Mouse (Mus musculus) urinary bladder, adult 18-20 months (tissue): ENCODE measurements at regions not wholly inside any gene's neighbourhood (a gene's known extent, or its start where the extent isn't known, plus 50 kb on each side); places are given as distances from the start of the nearest gene placed in this dataset.

ENCODE experiments used
- DNase-seq, 2 experiments: peaks; one replicate each; pipeline ENCODE4 v3.0.0; 2022; ENCODE audit warnings: low spot score in 2 of 2, mixed read lengths in 2 of 2

DNA sequence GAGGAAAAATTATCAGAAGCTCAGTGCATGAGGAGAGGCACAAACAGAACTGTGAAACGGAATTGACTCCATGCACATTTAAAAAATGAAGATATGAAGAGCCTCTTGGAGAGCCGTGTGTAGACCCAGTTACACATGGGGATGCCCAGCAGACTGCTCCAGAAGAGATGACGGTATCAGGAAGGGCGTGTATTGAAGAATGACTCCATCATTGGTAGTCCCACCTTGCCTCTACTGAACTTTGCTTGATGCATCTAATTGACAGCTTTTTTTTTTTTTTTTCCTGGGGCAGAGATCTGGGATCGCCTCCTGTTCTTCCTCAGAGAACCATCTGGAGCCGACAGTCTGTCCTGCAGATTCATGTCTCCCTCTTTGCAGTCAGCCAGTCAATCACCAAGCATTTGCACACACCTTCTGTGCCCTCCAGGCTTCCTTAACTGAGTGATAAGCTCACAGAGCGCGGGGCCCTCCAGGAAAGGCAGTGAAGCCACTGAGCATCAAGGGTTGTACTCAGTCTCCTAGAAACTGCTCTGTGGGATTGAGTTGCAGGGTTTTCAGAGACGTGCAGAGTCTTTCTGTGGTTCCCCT lies 57.6 kb upstream of the D1Pas1 start:
- no peak for DNase-seq

DNA sequence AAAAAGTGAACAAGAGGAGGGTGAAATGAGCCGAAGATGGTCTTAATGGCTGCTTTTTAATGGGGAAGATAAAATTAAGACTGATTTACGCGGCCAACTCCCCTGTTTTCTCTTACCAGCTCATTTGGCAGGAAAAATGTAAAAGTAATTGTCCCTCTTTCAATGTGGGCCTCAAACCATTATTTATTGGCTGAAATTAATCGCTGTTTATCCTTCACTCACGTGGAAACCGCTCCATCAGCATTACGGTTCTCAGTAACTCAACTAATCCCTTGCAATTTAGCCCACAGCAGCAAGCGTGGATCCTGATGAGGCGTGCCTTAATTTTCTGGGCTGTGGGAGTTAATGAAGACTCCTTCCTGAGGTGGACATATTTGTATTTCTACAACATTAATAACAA lies 58.1 kb upstream of the D1Pas1 start:
- DNase-seq = no peak

DNA sequence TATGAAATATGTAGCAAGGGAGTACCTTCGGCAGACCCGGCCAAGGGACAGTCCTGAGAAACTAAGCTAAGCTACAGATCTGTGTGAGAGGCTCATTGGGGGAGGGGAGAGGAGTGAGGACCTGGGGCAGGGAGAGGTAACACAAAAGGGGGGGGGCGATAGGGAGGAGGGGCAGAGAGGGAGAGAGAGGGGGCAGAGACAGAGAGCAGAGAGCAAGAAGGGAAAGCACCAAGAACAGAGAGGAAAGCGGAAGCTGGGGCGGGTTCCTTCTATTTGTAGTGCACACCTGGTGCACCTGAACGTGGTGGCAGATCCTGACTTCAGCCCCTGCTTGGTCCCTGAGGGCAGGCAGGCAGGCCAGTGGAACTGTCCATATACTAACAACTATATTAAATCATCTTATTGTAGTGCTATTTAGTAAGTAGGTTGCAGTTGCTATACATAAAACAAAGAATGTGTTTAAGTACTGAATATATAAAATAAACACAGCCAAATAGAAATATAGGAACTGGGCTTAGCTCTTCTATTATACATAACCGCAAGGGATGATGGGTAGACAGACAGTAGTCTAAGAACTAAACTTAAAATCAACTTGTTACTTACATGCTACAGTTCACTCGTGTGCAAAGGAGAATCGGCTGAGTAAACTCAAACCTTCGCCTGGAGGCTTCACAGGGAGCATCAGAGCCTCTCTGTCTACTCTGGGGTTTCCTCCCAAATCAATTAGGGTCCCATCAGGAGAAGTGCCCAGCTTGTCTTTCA lies 59.6 kb upstream of the D1Pas1 start:
- no peak for DNase-seq

DNA sequence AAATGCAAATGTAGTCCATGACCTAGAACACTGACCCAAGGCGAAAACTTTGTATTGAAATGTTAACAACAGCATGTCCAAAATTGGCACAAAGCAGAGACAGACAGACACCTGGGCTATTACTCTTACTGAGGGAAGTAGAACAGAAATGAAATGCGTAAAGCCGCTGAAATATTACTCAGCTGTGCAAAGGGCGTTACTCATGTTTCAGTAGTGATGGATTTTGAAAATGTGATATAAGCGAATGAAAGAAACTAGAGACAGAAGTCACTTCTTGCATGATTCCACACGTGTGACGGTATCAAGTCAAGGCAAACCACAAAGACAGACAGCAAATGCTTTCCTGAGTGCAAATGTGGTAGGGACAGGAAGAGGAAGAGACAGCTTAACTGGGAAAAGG lies 61.3 kb upstream of the D1Pas1 start:
- DNase-seq = no peak

DNA sequence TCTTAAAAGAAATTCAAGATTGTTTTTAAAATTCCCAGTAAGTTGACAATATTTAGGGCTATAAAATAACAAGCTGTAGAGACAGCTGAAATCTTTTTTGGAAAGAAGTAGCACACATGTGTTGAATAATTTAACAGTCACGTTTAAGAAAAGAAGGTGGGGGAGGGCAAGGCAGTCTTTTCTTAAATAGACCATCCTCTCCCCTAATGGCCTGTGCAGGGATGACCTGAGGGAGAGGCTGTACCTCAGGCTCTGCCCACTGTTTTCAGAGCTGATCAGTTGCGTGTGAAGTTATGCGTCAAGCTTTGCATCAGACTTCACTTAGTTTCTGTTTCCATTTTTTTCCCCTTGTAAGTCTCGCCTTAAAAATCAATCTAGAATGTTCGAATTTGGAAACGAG lies 65.7 kb upstream of the D1Pas1 start:
- DNase-seq = no peak

DNA sequence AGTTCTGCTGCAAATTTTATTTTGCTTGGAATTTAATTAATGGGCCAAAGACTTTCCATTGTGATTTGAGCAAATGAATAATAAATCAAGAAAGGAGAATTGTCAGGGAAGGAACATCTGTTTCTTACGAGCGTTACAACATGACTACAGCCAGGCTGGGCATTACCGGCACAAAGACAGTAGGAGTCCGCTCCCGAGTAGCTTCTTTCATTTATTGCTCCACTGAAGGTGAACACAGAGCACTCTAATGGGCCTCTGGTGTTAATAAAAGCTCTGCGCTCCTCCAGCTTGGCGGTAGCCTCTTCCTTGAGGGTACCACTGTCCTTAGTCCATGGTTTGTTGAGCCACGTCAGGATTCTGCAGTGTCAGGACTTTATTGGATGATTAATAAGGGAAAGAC lies 69.0 kb upstream of the D1Pas1 start:
- no peak for DNase-seq

DNA sequence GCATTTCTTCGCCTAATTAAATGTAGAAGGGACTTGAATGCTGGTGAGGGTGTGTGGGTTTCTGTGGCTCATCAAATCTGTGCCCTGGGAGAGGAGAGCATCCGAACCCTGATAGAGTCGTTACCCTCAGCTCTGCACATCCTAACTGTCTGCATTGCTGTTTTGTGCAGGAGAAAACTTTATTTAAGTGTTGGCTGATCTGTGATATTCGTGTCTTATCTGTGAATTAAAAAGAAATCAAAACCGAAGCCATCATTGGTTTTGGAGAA lies 77.7 kb upstream of the D1Pas1 start:
- DNase-seq = no peak

DNA sequence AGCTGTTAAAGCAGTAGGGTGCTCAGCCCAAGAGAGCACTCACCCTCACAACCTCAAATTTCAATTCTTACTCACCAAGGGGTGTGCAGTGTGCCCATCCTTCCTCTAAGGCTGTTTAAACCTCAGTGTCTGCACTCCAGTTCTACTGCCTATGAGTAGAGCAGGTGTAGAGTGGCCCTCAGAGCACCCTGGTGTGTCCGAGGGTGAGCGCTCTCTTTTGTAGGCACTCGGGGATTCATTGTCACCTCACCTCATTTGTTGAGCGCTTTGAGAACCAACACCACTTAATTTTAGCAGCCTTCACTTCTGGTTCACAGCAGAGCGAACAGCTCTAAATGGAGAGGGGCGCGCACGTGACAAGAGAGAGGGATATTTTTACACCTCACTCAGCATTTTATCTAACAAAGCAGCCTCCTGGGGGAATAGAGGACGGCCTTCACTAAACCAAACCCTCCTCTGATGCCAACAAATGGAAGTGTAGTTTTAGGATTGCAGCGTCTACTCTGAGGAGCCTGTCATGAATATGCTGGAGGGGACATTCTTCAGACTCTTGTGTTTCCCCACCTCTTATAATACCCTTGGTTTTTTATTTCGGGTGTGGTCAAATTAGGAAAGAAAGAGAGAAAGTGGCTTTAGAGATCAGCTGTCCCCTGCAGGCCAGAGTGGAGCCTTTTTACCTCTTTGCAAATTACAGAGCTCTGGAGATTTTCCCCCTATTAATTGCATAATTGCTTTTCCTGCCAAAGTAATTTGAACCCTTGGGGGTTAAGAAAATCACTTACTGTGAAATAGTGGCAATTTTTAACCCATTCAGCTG lies 78.2 kb upstream of the D1Pas1 start:
- DNase-seq = no peak

DNA sequence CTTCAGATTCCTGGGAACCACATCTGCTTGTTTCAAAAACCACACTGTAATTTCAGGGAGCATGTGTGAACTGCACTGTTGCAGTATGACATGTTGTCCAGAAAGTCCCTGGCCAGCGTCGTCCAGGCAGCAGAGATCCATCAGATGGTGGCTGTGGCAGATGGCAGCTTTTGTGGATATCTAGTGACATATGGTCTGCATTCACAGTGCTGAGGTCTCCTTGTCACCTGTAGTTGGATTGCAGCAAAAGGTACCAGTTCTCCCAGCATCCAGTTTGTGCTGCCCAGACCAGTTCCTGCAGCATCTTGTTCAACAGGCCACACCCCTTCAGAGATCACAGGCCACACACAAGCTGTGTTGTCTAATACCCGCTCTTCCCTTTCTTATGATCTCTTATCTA lies 80.1 kb upstream of the D1Pas1 start:
- no peak for DNase-seq

DNA sequence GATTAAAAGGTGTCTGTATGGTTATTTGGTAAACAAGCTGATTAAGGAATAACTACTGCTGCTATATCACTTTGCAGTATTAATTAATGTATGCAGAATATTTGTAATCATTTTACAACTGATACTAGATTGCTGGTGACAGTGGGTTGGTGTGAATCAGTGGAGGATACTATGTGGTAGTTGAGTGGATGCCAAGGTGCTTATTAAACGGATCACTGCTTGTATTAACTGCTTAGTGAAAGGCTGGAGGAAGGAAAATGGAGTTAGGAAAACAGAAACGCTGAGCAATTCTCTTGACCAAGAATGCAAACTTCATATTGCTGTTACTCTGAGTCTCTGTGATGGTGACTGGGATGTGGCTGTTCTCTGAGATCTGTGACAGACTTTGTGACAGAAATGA lies 86.8 kb upstream of the D1Pas1 start:
- DNase-seq = no peak

DNA sequence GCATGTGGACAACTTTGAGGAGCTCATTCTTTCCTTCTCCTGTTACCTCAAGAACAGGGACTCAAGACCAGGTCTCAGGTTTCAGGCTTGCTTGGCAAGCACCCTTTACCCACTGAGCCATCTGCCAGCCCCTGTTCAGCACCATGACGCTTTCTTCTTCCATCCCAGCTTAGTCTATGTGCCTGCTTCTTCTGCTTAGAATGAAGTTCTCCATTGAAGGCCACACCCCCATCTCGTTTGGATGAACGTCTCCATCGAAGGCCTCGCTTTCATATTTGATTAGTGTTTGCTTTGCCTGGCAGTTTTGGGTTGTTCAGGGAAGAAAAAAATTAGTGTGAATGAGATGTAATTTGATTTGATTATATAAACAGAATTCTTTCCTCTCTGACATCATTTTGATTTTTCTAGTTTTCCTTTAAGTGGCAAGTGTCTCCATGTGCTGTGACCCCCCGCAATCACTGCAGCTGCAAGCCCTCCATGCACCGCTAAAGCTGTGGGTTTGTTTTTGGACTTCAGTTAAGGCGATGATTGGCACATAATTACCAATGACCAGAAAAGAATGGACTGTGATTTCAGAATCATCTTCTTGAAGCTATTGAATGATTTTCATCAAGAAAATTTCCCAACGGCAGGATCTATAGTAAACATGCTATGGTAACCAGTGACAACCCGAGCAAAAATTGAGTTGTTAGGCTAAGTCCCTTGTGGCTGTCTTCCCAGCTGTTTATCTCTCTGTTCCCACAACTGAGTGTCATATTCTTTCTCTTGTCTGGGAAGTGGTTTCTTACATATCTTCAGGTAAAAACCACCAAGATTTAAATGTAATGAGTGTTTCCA lies 106.4 kb upstream of the D1Pas1 start:
- DNase-seq = no peak

DNA sequence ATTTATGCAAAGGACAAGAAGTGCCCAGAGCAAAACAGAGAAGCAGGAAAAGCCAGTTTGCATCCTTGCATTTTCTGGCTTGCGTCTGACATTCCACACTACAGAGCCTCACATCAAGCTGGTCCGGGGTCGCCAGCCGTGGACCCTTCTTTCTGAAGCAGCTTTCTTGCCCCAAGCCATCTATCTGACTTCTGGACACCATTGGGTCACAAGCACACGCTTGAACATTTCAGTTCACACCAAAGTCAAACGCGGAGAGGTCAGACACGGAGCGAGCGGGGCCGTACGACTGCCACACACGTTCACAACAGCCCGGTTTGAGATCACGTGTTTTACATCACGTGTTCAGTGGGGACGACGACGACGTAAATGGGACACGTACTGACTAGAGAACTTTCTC lies 108.9 kb upstream of the D1Pas1 start:
- no peak for DNase-seq

DNA sequence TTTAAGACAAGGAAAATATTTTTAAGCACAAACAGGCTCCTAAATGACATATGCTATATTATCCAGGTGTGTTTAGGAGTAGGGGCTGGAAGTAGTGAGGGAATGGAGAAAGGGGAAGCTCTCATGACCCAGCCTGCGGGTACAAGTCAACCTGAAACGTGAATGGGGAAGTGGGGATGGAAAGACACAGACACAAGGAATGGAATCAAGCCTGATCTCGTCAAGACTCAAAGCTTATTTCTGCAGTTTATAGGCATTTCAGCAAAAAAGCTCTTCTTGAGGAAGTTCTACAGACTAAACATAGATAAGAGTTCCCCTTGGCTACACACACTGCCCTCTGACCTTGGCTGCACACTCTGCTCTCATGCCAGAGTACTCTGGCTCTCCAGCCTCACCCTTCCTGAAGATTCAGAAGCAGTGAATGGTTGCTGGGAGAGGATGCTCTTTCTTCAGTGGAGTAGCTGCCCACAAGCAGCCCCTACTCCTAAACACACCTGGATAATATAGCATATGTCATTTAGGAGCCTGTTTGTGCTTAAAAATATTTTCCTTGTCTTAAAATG lies 106.4 kb upstream of the Rrp15 start:
- DNase-seq = no peak

DNA sequence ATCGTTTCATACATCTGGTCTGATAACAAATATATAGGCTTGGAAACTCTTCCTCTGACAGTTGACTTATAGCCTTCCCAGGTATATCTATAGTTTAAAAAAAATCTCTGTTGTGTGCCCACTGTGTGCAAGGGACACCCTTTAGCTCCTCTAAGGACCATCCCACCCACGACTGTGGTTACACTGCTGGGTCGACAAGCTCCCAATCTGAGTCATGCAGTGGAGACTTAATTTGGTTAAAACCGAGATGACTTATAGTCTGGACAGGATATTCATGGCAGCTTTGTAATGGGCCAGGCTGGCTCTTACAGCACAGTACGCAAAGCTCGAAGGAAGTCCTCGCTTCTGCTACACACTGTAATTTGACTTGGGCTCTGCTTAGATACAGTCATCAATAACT lies 96.1 kb upstream of the Rrp15 start:
- DNase-seq = no peak

DNA sequence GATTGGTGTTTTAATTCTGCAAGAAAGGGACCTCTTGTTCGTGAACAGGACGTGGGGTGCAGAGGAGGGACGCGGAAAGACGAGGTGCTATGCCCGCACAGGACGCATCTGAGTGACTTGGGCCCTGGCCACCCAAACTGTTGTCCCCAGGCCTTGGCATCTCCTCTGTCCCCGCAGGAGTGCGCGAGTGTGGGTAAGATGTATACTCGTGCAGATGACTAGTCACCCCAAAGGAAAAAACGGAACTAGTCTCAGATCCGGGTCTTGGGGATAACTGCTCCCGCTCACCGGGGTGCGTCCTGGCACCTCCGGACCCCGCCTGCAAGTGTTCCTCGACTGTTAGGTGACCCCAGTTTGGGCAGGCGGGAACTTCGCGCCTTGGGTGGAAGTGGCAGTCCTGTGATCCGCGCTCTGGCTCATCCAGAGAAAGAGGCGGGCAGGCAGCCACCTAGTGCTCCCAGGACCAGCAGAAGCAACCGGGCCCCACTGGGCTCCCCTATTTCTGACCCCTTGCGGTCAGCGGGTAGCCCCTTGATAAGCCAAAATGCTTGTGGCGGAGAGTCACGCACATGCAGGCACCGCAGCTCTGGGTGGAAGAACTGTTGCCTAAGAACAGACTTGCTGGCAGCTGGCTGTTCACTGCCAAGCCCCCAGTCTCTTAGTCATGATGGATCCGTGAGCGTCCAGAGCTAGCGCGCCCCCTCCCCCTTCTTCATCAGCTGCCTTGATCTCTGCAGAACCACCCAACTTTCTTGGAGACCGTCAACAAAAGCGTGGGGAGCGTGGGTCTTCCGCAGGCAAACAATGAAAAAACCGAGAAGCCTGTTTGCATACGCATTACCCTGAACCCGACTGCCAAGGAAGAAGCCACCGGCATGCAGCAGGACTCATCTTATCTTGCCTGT lies 85.0 kb upstream of the Rrp15 start:
- peak in 1 of 2 experiments; percentile 6 for DNase-seq

DNA sequence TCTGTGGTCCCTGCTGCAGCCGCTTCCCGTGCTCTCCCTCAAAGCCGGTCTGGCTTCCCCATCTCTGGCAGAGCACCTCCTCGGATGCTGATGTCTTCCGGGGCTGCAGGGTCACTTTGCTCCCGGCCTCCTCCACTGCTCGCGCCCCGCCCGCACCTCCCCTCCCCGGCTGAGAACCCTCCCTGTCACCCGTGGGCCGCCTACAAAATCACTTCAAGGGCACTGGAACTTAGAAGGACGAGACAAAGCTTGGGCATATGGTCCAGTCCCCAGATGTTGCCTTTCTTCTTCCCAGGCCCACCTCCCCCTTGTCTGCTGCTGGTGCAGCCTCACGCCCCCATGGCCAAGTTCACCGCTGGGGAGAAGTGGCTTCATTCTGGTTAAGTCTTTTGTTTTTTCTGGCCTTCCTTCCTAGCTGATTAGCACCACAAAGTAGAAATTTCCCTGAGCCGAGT lies 84.3 kb upstream of the Rrp15 start:
- DNase-seq = no peak

DNA sequence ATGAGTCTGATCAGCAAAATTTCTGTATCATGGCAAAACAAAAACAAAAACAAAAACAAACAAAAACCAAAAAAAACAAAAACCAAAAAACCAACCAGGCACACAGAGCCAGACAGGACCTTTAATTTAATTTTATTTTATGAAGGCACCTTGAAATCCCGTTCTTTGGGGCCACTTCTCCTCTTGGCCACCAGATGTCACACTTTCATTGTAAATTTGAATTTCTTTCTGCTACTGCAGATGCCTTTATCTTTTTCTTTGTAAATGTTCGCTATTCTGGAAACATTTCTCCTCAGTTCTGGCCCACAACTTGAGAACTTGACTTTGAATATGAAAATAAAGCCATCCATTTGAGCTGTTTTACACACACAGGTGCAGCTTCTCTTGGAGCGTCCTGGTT lies 78.6 kb upstream of the Rrp15 start:
- no peak for DNase-seq

DNA sequence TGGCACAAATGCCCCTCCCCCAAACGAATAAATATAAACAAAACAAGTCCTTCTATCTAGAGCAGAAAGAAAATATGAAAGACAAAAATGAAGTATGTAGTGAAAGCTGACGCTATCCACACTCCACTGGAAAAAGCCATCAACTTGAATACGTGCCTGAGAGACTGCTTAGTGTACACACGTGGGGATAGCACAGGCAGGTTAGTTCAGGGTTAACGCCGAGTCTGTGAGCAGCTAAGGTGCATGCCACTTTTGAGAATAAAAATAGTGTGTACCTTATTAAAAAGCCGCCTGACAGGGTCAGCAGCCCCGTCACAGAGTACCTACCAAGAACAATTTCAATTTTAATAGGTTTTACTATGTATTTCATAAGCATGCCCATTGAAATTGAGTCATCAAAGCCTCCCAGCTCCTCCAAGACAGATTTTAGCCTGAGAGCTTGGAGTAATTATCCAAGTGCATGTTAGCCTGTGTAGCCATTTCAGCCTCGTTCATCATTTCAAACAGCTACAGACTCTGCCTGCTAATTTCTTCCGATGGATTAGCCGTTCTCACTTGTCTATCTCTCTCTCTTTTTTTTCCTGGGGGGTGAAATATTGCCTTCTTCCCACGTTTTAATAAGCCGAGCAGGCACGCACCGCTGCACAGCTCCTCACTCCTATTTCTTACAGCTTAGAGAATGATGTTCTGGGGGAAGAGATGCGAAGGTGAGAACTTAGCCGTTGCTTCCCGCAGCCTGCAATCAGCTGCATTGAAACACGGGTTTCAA lies 59.2 kb upstream of the Rrp15 start:
- DNase-seq = no peak

DNA sequence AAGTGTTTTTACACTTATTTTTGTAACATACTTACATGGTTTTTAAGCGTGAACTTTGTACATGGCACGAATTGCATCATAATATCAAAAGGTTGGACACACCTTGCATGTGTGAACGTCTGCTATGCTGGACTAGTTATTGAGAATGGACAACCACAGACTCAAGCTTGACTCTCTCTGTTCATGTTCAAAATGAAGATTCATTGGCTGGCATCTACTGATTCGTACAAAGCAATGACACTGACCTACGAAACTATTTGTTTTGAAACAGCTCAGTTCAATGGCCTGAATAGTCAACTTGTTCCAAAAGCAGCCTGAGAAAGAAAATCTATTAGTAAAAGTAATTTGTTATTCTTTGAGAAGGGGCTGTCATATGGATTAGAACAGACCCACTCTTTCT lies 55.3 kb upstream of the Rrp15 start:
- no peak for DNase-seq
